Comparison of ENCODE assay signal across 8 mouse cellular contexts in genomic region chr19:46763356-46763755, GRCm38 (mm10). TPM values are rescaled to one million over a fixed set of nuclear protein-coding genes. Genes with fewer than 3 reads are reported as not detected.
DNase-seq lines count a peak whose midpoint lies in the region; ATAC-seq and TF ChIP-seq lines count a peak whose summit lies in the region.

No protein-coding gene starts in this region.

- H3K27ac ChIP-seq in kidney, postnatal 0 days = no peak overlapping the region
- no peak overlapping the region for H3K27ac ChIP-seq in embryonic facial prominence, embryonic 13.5 days
- H3K27ac ChIP-seq in intestine, embryonic 14.5 days (ENCODE audit: low read depth) = no peak overlapping the region
- H3K27ac ChIP-seq in neural tube, embryonic 13.5 days (replicated peaks) = no peak overlapping the region
- H3K27ac ChIP-seq in thymus, adult 2 months (ENCODE audit: control insufficient read depth, insufficient read depth, low read length) = no peak overlapping the region

- TF ChIP-seq CTCF in kidney, postnatal 0 days (IDR thresholded peaks at IDR 0.05; ENCODE audit: low read depth) = no peak
- no peak for TF ChIP-seq CTCF in thymus, adult 2 months (IDR thresholded peaks at IDR 0.05; ENCODE audit: borderline replicate concordance, control insufficient read depth, extremely low read depth, insufficient read depth, low read length, poor library complexity)

- 0 out of 2 replicates have a peak, but pooled peaks cover 3% of the 10 kb centered on the region for H3K4me1 ChIP-seq in kidney, postnatal 0 days (replicated peaks; ENCODE audit: insufficient read depth, low read length)
- H3K4me1 ChIP-seq in embryonic facial prominence, embryonic 13.5 days = peaks cover 28% of the 10 kb centered on the region
- H3K4me1 ChIP-seq in intestine, embryonic 14.5 days (replicated peaks; ENCODE audit: control insufficient read depth, insufficient read depth, low read length) = peaks cover 9% of the 10 kb centered on the region
- H3K4me1 ChIP-seq in neural tube, embryonic 13.5 days (replicated peaks) = peaks cover 48% of the 10 kb centered on the region
- peaks cover 19% of the 10 kb centered on the region for H3K4me1 ChIP-seq in thymus, adult 2 months (replicated peaks; ENCODE audit: control insufficient read depth, insufficient read depth, low read length)

- H3K4me3 ChIP-seq in kidney, postnatal 0 days (replicated peaks; ENCODE audit: low read depth, low read length) = peak overlapping the region; percentile 86
- H3K4me3 ChIP-seq in embryonic facial prominence, embryonic 13.5 days = peak overlapping the region; percentile 77
- H3K4me3 ChIP-seq in intestine, embryonic 14.5 days (ENCODE audit: low read depth, low read length) = peak overlapping the region; percentile 96
- H3K4me3 ChIP-seq in neural tube, embryonic 13.5 days = peak overlapping the region; percentile 78
- H3K4me3 ChIP-seq in thymus, adult 2 months (ENCODE audit: control insufficient read depth, insufficient read depth, low read length) = no peak overlapping the region

- H3K4me2 ChIP-seq in kidney, postnatal 0 days (ENCODE audit: low read length) = peak overlapping the region; percentile 99
- peak overlapping the region; percentile 100 for H3K4me2 ChIP-seq in embryonic facial prominence, embryonic 13.5 days
- H3K4me2 ChIP-seq in intestine, embryonic 14.5 days (ENCODE audit: low read length) = peak overlapping the region; percentile 86
- peak overlapping the region; percentile 97 for H3K4me2 ChIP-seq in neural tube, embryonic 13.5 days

- H3K9me3 ChIP-seq in kidney, postnatal 0 days (replicated peaks; ENCODE audit: low read length) = no peaks in the 10 kb centered on the region
- no peaks in the 10 kb centered on the region for H3K9me3 ChIP-seq in embryonic facial prominence, embryonic 13.5 days
- no peaks in the 10 kb centered on the region for H3K9me3 ChIP-seq in intestine, embryonic 14.5 days (ENCODE audit: control insufficient read depth, low read length)
- H3K9me3 ChIP-seq in neural tube, embryonic 13.5 days = no peaks in the 10 kb centered on the region

- H3K27me3 ChIP-seq in kidney, postnatal 0 days (ENCODE audit: insufficient read depth, low read length) = no peaks in the 10 kb centered on the region; the same call in 1 of the 2 replicates
- peaks cover 45% of the 10 kb centered on the region for H3K27me3 ChIP-seq in embryonic facial prominence, embryonic 13.5 days
- H3K27me3 ChIP-seq in intestine, embryonic 14.5 days (replicated peaks; ENCODE audit: control insufficient read depth, insufficient read depth, low read length) = peaks cover 22% of the 10 kb centered on the region; the same call in 1 of the 2 replicates
- H3K27me3 ChIP-seq in neural tube, embryonic 13.5 days = peaks cover 18% of the 10 kb centered on the region
- peaks cover 7% of the 10 kb centered on the region; the same call in 1 of the 2 replicates for H3K27me3 ChIP-seq in thymus, adult 2 months (ENCODE audit: control insufficient read depth, insufficient read depth, low read length)

- ATAC-seq in kidney, postnatal 0 days (replicated peaks; ENCODE audit: low FRiP score, low read depth) = no peak
- no peak for ATAC-seq in embryonic facial prominence, embryonic 13.5 days (ENCODE audit: insufficient number of reproducible peaks, insufficient read depth, low FRiP score, low TSS enrichment, low read depth)
- ATAC-seq in intestine, embryonic 14.5 days (replicated peaks; ENCODE audit: low FRiP score, low TSS enrichment, low read depth) = no peak
- no peak for ATAC-seq in neural tube, embryonic 13.5 days (ENCODE audit: low read depth)

- no peak for DNase-seq in kidney, postnatal 0 days (ENCODE audit: low spot score)
- no peak for DNase-seq in kidney, adult 18-20 months
- no peak for DNase-seq in intestine, embryonic 14.5 days (ENCODE audit: low spot score)
- DNase-seq in frontal cortex, postnatal 14 days (ENCODE audit: low spot score in 2 of 2) = no peak
- DNase-seq in thymus, adult 2 months = no peak
- DNase-seq in gastrocnemius, adult 18-20 months (ENCODE audit: low spot score) = no peak

- no peak overlapping the region for H3K9ac ChIP-seq in kidney, postnatal 0 days (ENCODE audit: low read depth, low read length)
- H3K9ac ChIP-seq in embryonic facial prominence, embryonic 13.5 days = no peak overlapping the region
- H3K9ac ChIP-seq in intestine, embryonic 14.5 days (ENCODE audit: low read length) = no peak overlapping the region
- H3K9ac ChIP-seq in neural tube, embryonic 13.5 days = peak overlapping the region; percentile 82

- no peak for TF ChIP-seq POLR2A in thymus, adult 2 months (IDR thresholded peaks at IDR 0.05; ENCODE audit: control insufficient read depth, extremely low read depth, insufficient read depth, low read length, poor library complexity)

- H3K36me3 ChIP-seq in kidney, postnatal 0 days (ENCODE audit: insufficient read depth, low read length) = no peaks in the 10 kb centered on the region
- no peaks in the 10 kb centered on the region for H3K36me3 ChIP-seq in embryonic facial prominence, embryonic 13.5 days
- no peaks in the 10 kb centered on the region for H3K36me3 ChIP-seq in intestine, embryonic 14.5 days (ENCODE audit: control insufficient read depth, insufficient read depth, low read length)
- H3K36me3 ChIP-seq in neural tube, embryonic 13.5 days = no peaks in the 10 kb centered on the region
- H3K36me3 ChIP-seq in thymus, adult 2 months (ENCODE audit: control insufficient read depth, insufficient read depth, low read length) = no peaks in the 10 kb centered on the region

- 24% methylated on average over 7 of the region's 7 CpGs for WGBS in kidney, postnatal 0 days
- WGBS in embryonic facial prominence, embryonic 13.5 days = 10% methylated on average over 7 of the region's 7 CpGs
- 24% methylated on average over 7 of the region's 7 CpGs for WGBS in intestine, embryonic 14.5 days
- WGBS in neural tube, embryonic 13.5 days = 7% methylated on average over 7 of the region's 7 CpGs
- WGBS in thymus, adult 2 months = 77% methylated on average over 7 of the region's 7 CpGs

RNA-seq across cellular contexts. Expression of gene Cnnm2, which starts 2.0 kb away (rescaled TPM):
- 11.0 and 12.0 TPM in 2 replicates for polyA plus RNA-seq in kidney, postnatal 0 days (2015; fragmentation: Nextera tagmentation; extraction: Ambion mirVana)
- 3.4 and 4.6 TPM in 2 replicates for polyA plus RNA-seq in embryonic facial prominence, embryonic 13.5 days (2015; fragmentation: Nextera tagmentation; extraction: Ambion mirVana)
- 1.9 and 2.2 TPM in 2 replicates for polyA plus RNA-seq in intestine, embryonic 14.5 days (2014; fragmentation: Nextera tagmentation; extraction: Ambion mirVana)
- polyA plus RNA-seq in neural tube, embryonic 13.5 days (2015; fragmentation: Nextera tagmentation; extraction: Ambion mirVana) = 7.3 and 7.4 TPM in 2 replicates
- 7.4 and 9.7 TPM in 2 replicates for polyA plus RNA-seq in thymus, adult 2 months (2012; rRNA removed)
- total RNA-seq in gastrocnemius, adult 18-20 months (2021) = 1 to 10 TPM; 3.2 TPM

RNA-seq across cellular contexts. Expression of gene As3mt, which starts 56.1 kb away (rescaled TPM):
- polyA plus RNA-seq in kidney, postnatal 0 days (2015; fragmentation: Nextera tagmentation; extraction: Ambion mirVana) = 59.4 and 65.0 TPM in 2 replicates
- polyA plus RNA-seq in embryonic facial prominence, embryonic 13.5 days (2015; fragmentation: Nextera tagmentation; extraction: Ambion mirVana) = 36.6 and 43.3 TPM in 2 replicates
- polyA plus RNA-seq in intestine, embryonic 14.5 days (2014; fragmentation: Nextera tagmentation; extraction: Ambion mirVana) = 45.6 and 50.6 TPM in 2 replicates
- 42.3 TPM in 2 replicates for polyA plus RNA-seq in neural tube, embryonic 13.5 days (2015; fragmentation: Nextera tagmentation; extraction: Ambion mirVana)
- 9.5 and 9.6 TPM in 2 replicates for polyA plus RNA-seq in thymus, adult 2 months (2012; rRNA removed)
- total RNA-seq in gastrocnemius, adult 18-20 months (2021) = 10 to 100 TPM; 89.3 to 93.6 TPM
